Mouse (Mus musculus): ENCODE measurements around the gene Smchd1. TPM values are rescaled to one million over a fixed set of nuclear protein-coding genes. Genes with fewer than 3 reads are reported as not detected.
"Not testable (repeated sequence)": the region's sequence is repeated elsewhere in the genome, so short reads cannot be mapped to it uniquely, and the experiment has no call there.

Gene Smchd1
- polyA plus RNA-seq, 1 experiment from 2014 or later, result 83.9 TPM

- no peak overlapping the region for H3K27ac ChIP-seq
- no peak for ATAC-seq (ENCODE audit: insufficient number of reproducible peaks, insufficient read depth, low FRiP score, low TSS enrichment, low read depth)
- no peaks in the 10 kb centered on the region; the same call in 1 of the 2 replicates for H3K9me3 ChIP-seq
- 77% methylated on average over 3 of the region's 3 CpGs for WGBS
- no peaks in the 10 kb centered on the region for H3K4me1 ChIP-seq (replicated peaks)
- peaks cover 42% of the 10 kb centered on the region for H3K36me3 ChIP-seq
- no peak overlapping the region for H3K4me2 ChIP-seq
- no peak overlapping the region for H3K4me3 ChIP-seq (replicated peaks)
- H3K9ac ChIP-seq (replicated peaks), result no peak overlapping the region
- no peaks in the 10 kb centered on the region for H3K27me3 ChIP-seq
These were observed 133.1 kb downstream of the Smchd1 start for GRCm38 (mm10) chr17:71342006-71342405.

- WGBS, result 92% methylated on average over 6 of the region's 6 CpGs
- Histone ChIP-seq H3K27me3 (no peaks in the 10 kb centered on the region), H3K4me2 (no peak overlapping the region), H3K27ac (no peak overlapping the region), H3K9ac (replicated peaks) (no peak overlapping the region), H3K9me3 (peaks cover 4% of the 10 kb centered on the region; the same call in 1 of the 2 replicates), H3K4me3 (replicated peaks) (no peak overlapping the region), H3K36me3 (peaks cover 18% of the 10 kb centered on the region), H3K4me1 (replicated peaks) (no peaks in the 10 kb centered on the region)
- ATAC-seq (ENCODE audit: insufficient number of reproducible peaks, insufficient read depth, low FRiP score, low TSS enrichment, low read depth), result no peak
These were observed 136.5 kb downstream of the Smchd1 start for GRCm38 (mm10) chr17:71338627-71339026.

DNA sequence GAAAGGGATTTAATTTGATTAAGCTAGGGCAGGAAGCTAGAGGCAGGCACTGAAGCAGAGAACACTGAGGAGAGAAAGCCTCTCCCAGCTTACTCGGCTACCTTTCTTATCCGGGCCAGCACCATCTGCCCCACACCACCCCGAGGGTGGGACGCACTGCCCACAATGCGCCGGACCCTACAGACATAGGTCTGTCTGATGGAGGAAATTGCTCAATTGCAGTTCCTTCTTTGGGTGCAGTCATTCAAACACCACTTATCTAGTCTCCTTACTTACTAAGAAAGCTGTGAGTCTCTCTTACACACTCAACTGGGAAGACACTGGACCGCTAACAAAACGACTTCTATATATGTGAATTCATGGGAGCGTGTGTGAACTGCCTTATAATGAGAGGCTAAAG lies 137.6 kb downstream of the Smchd1 start:
- no peak overlapping the region for H3K27ac ChIP-seq
- H3K4me3 ChIP-seq (replicated peaks), result no peak overlapping the region
- no peaks in the 10 kb centered on the region for H3K27me3 ChIP-seq
- 91% methylated on average over 9 of the region's 9 CpGs for WGBS
- no peak for ATAC-seq (ENCODE audit: insufficient number of reproducible peaks, insufficient read depth, low FRiP score, low TSS enrichment, low read depth)
- H3K4me1 ChIP-seq (replicated peaks), result no peaks in the 10 kb centered on the region
- no peak overlapping the region for H3K4me2 ChIP-seq
- peaks cover 8% of the 10 kb centered on the region; the same call in 1 of the 2 replicates for H3K36me3 ChIP-seq
- peaks cover 6% of the 10 kb centered on the region; the same call in 1 of the 2 replicates for H3K9me3 ChIP-seq
- no peak overlapping the region for H3K9ac ChIP-seq (replicated peaks)

DNA sequence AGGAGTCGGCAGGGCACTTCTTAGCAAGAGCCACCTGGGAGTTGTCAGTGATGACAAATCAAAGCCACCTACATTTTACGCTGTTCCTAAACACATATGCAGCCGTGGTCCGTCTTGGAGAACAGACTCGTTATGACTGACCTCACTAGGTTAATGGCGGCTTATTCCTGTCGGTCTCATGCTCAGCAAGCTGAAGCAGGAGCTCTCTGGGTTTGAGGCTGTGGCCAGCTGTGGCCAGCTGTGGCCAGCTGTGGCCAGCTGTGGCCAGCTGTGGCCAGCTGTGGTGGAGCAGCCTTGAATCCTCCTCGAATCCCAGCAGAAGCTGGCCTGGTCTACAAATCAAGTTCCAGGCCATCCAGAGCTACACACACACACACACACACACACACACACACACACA lies 138.7 kb downstream of the Smchd1 start:
- Histone ChIP-seq H3K4me1 (replicated peaks) (no peaks in the 10 kb centered on the region), H3K27me3 (no peaks in the 10 kb centered on the region), H3K4me2 (no peak overlapping the region), H3K27ac (no peak overlapping the region), H3K4me3 (replicated peaks) (no peak overlapping the region), H3K9ac (replicated peaks) (no peak overlapping the region), H3K36me3 (peaks cover 5% of the 10 kb centered on the region; the same call in 1 of the 2 replicates), H3K9me3 (0 out of 2 replicates have a peak, but pooled peaks cover 6% of the 10 kb centered on the region)
- ATAC-seq (ENCODE audit: insufficient number of reproducible peaks, insufficient read depth, low FRiP score, low TSS enrichment, low read depth), result no peak
- 29% methylated on average over 8 of the region's 8 CpGs for WGBS

GRCm38 (mm10) chr17:71332298-71332697 lies 142.8 kb downstream of the Smchd1 start:
- Histone ChIP-seq H3K4me1 (replicated peaks) (no peaks in the 10 kb centered on the region), H3K4me2 (no peak overlapping the region), H3K4me3 (replicated peaks) (no peak overlapping the region), H3K9me3 (0 out of 2 replicates have a peak, but pooled peaks cover 6% of the 10 kb centered on the region), H3K9ac (replicated peaks) (no peak overlapping the region), H3K27me3 (no peaks in the 10 kb centered on the region), H3K27ac (no peak overlapping the region), H3K36me3 (no peaks in the 10 kb centered on the region)
- ATAC-seq (ENCODE audit: insufficient number of reproducible peaks, insufficient read depth, low FRiP score, low TSS enrichment, low read depth), result no peak
- WGBS, result 52% methylated on average over 15 of the region's 15 CpGs

DNA sequence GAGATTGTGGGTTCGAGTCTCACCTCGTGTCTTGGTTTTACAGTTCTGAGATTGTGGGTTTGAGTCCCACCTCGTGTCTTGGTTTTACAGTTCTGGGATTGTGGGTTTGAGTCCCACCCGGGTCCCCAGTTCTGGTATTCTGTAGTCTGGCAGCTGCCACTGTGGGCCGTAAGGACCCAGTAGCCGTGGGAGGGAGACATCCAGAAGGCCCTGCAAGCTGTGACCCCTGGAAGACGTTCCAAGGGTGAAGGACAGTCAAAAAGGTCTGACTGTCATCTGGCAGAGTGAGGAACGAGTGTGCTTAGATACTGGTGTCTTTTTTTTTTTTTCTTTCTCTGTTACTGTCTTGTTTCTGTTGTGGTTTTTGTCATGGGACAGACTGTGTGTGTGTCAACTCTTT lies 154.4 kb downstream of the Smchd1 start:
- H3K27me3 ChIP-seq; H3K4me2 ChIP-seq; H3K36me3 ChIP-seq; H3K4me3 ChIP-seq (replicated peaks); H3K9ac ChIP-seq (replicated peaks); ATAC-seq (ENCODE audit: insufficient number of reproducible peaks, insufficient read depth, low FRiP score, low TSS enrichment, low read depth); H3K4me1 ChIP-seq (replicated peaks); H3K9me3 ChIP-seq; H3K27ac ChIP-seq: not testable (repeated sequence)
- WGBS, result 84% methylated on average over 8 of the region's 8 CpGs

- H3K27ac ChIP-seq, result no peak overlapping the region
- H3K27me3 ChIP-seq, result no peaks in the 10 kb centered on the region
- H3K4me1 ChIP-seq (replicated peaks), result no peaks in the 10 kb centered on the region
- H3K9ac ChIP-seq (replicated peaks), result no peak overlapping the region
- ATAC-seq (ENCODE audit: insufficient number of reproducible peaks, insufficient read depth, low FRiP score, low TSS enrichment, low read depth), result no peak
- no peaks in the 10 kb centered on the region for H3K9me3 ChIP-seq
- H3K4me2 ChIP-seq, result no peak overlapping the region
- 95% methylated on average over 3 of the region's 3 CpGs for WGBS
- H3K36me3 ChIP-seq, result no peaks in the 10 kb centered on the region
- no peak overlapping the region for H3K4me3 ChIP-seq (replicated peaks)
These were observed 155.8 kb downstream of the Smchd1 start for GRCm38 (mm10) chr17:71319361-71319760.

DNA sequence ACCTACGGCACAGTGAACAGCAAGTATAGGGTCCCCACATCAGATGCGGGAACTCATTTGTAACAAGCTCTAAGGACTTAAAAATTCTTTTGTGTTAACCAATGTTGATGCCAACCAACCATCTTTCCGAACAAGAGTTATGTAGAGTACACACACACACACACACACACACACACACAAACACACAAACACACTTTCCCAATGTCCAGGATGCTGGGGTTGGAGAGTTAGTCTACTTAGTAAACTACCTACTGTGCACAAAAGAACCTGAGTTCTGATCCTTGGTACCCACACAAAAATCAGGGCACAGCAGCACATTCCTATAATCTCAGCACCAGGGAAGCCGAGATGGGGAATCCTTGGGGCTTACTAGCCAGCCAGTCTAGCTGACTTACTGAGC lies 157.6 kb downstream of the Smchd1 start:
- Histone ChIP-seq H3K27ac (no peak overlapping the region), H3K36me3 (no peaks in the 10 kb centered on the region), H3K9me3 (no peaks in the 10 kb centered on the region), H3K4me3 (replicated peaks) (no peak overlapping the region), H3K27me3 (no peaks in the 10 kb centered on the region), H3K4me2 (no peak overlapping the region), H3K4me1 (replicated peaks) (no peaks in the 10 kb centered on the region), H3K9ac (replicated peaks) (no peak overlapping the region)
- 78% methylated on average over 4 of the region's 4 CpGs for WGBS
- no peak for ATAC-seq (ENCODE audit: insufficient number of reproducible peaks, insufficient read depth, low FRiP score, low TSS enrichment, low read depth)

GRCm38 (mm10) chr17:71314315-71314714 lies 160.8 kb downstream of the Smchd1 start:
- Histone ChIP-seq H3K9me3 (no peaks in the 10 kb centered on the region), H3K36me3 (no peaks in the 10 kb centered on the region), H3K4me2 (no peak overlapping the region), H3K27ac (no peak overlapping the region), H3K27me3 (peaks cover 17% of the 10 kb centered on the region), H3K4me3 (replicated peaks) (no peak overlapping the region), H3K9ac (replicated peaks) (no peak overlapping the region), H3K4me1 (replicated peaks) (peaks cover 9% of the 10 kb centered on the region)
- WGBS, result 76% methylated on average over 4 of the region's 4 CpGs
- ATAC-seq (ENCODE audit: insufficient number of reproducible peaks, insufficient read depth, low FRiP score, low TSS enrichment, low read depth), result no peak

GRCm38 (mm10) chr17:71311340-71312171 lies 163.6 kb downstream of the Smchd1 start, which contains the start of gene Emilin2:
Emilin2 (minus strand) TSS chr17:71311978.
- ATAC-seq (ENCODE audit: insufficient number of reproducible peaks, insufficient read depth, low FRiP score, low TSS enrichment, low read depth), result no peak
- WGBS, result 6% methylated on average over 20 of the region's 20 CpGs
- H3K27ac ChIP-seq, result peak within 1 kb of the TSS; percentile 73; the same call in 1 of the 2 replicates
- H3K27me3 ChIP-seq, result peaks cover 20% of the 10 kb centered on the region
- peak within 1 kb of the TSS; percentile 78 for H3K9ac ChIP-seq (replicated peaks)
- peak within 1 kb of the TSS; percentile 60 for H3K4me3 ChIP-seq (replicated peaks)
- no peaks in the 10 kb centered on the region for H3K36me3 ChIP-seq
- H3K4me1 ChIP-seq (replicated peaks), result peaks cover 13% of the 10 kb centered on the region
- H3K9me3 ChIP-seq, result no peaks in the 10 kb centered on the region
- peak within 1 kb of the TSS; percentile 98 for H3K4me2 ChIP-seq

GRCm38 (mm10) chr17:71310486-71311339 lies 164.4 kb downstream of the Smchd1 start:
- Histone ChIP-seq H3K9me3 (no peaks in the 10 kb centered on the region), H3K9ac (replicated peaks) (peak overlapping the region; percentile 78), H3K27me3 (peaks cover 20% of the 10 kb centered on the region), H3K4me3 (replicated peaks) (peak overlapping the region; percentile 60), H3K36me3 (no peaks in the 10 kb centered on the region), H3K4me2 (peak overlapping the region; percentile 98), H3K27ac (peak overlapping the region; percentile 73), H3K4me1 (replicated peaks) (peaks cover 13% of the 10 kb centered on the region)
- ATAC-seq (ENCODE audit: insufficient number of reproducible peaks, insufficient read depth, low FRiP score, low TSS enrichment, low read depth), result peak; percentile 48; the same call in 1 of the 2 replicates
- 1% methylated on average over 66 of the region's 67 CpGs for WGBS

All from limb, embryonic 12.5 days (tissue).